Mouse (Mus musculus): ENCODE data around the gene Emsy. TPM values are rescaled to one million over a fixed set of nuclear protein-coding genes. Genes with fewer than 3 reads are reported as not detected.

Gene Emsy
- polyA plus RNA-seq, 1 experiment from 2014 or later, result 33.1 TPM

- 89% methylated on average over 4 of the region's 4 CpGs for WGBS
- no peaks in the 10 kb centered on the region for H3K9me3 ChIP-seq
- no peaks in the 10 kb centered on the region for H3K27me3 ChIP-seq
- no peak overlapping the region for H3K4me3 ChIP-seq
- H3K9ac ChIP-seq, result no peak overlapping the region
- no peak overlapping the region for H3K4me2 ChIP-seq (replicated peaks)
- peaks cover 69% of the 10 kb centered on the region for H3K36me3 ChIP-seq
- no peak for ATAC-seq (ENCODE audit: low FRiP score, low read depth)
- H3K27ac ChIP-seq, result no peak overlapping the region
- no peaks in the 10 kb centered on the region for H3K4me1 ChIP-seq
These were observed 61.9 kb downstream of the Emsy start for GRCm38 (mm10) chr7:98594731-98595130.

- no peak overlapping the region for H3K27ac ChIP-seq
- no peaks in the 10 kb centered on the region for H3K4me1 ChIP-seq
- 87% methylated on average over 6 of the region's 6 CpGs for WGBS
- H3K4me2 ChIP-seq (replicated peaks), result no peak overlapping the region
- no peak overlapping the region for H3K9ac ChIP-seq
- ATAC-seq (ENCODE audit: low FRiP score, low read depth), result no peak
- H3K4me3 ChIP-seq, result no peak overlapping the region
- H3K36me3 ChIP-seq, result peaks cover 69% of the 10 kb centered on the region
- no peaks in the 10 kb centered on the region for H3K27me3 ChIP-seq
- H3K9me3 ChIP-seq, result no peaks in the 10 kb centered on the region
These were observed 63.3 kb downstream of the Emsy start for GRCm38 (mm10) chr7:98593276-98593675.

- 70% methylated on average over 3 of the region's 3 CpGs for WGBS
- H3K4me1 ChIP-seq, result 0 out of 2 replicates have a peak, but pooled peaks cover 8% of the 10 kb centered on the region
- no peak overlapping the region for H3K4me2 ChIP-seq (replicated peaks)
These were observed 67.6 kb downstream of the Emsy start for GRCm38 (mm10) chr7:98589028-98589427.

GRCm38 (mm10) chr7:98586313-98586712 lies 70.3 kb downstream of the Emsy start:
- Histone ChIP-seq H3K27me3 (no peaks in the 10 kb centered on the region), H3K27ac (no peak overlapping the region), H3K9ac (no peak overlapping the region), H3K4me3 (no peak overlapping the region), H3K4me2 (replicated peaks) (no peak overlapping the region), H3K36me3 (peaks cover 26% of the 10 kb centered on the region), H3K4me1 (0 out of 2 replicates have a peak, but pooled peaks cover 8% of the 10 kb centered on the region), H3K9me3 (no peaks in the 10 kb centered on the region)
- ATAC-seq (ENCODE audit: low FRiP score, low read depth), result no peak
- 69% methylated on average over 3 of the region's 3 CpGs for WGBS

More at GRCm38 (mm10) chr7:98589028-98589427, 67.6 kb downstream of the Emsy start:
- Histone ChIP-seq H3K9ac (no peak overlapping the region), H3K27ac (no peak overlapping the region), H3K36me3 (peaks cover 40% of the 10 kb centered on the region), H3K27me3 (no peaks in the 10 kb centered on the region), H3K9me3 (no peaks in the 10 kb centered on the region), H3K4me3 (no peak overlapping the region)
- no peak for ATAC-seq (ENCODE audit: low FRiP score, low read depth)

GRCm38 (mm10) chr7:98584555-98584954 lies 72.0 kb downstream of the Emsy start:
- Histone ChIP-seq H3K36me3 (peaks cover 14% of the 10 kb centered on the region), H3K4me3 (no peak overlapping the region), H3K9ac (no peak overlapping the region), H3K27me3 (no peaks in the 10 kb centered on the region), H3K27ac (no peak overlapping the region), H3K4me1 (0 out of 2 replicates have a peak, but pooled peaks cover 8% of the 10 kb centered on the region), H3K4me2 (replicated peaks) (no peak overlapping the region), H3K9me3 (no peaks in the 10 kb centered on the region)
- 59% methylated on average over 3 of the region's 3 CpGs for WGBS
- no peak for ATAC-seq (ENCODE audit: low FRiP score, low read depth)

GRCm38 (mm10) chr7:98581266-98581665 lies 75.3 kb downstream of the Emsy start:
- Histone ChIP-seq H3K4me3 (no peak overlapping the region), H3K4me2 (replicated peaks) (no peak overlapping the region), H3K27me3 (no peaks in the 10 kb centered on the region), H3K9ac (no peak overlapping the region), H3K36me3 (no peaks in the 10 kb centered on the region), H3K4me1 (0 out of 2 replicates have a peak, but pooled peaks cover 8% of the 10 kb centered on the region), H3K27ac (no peak overlapping the region), H3K9me3 (no peaks in the 10 kb centered on the region)
- no peak for ATAC-seq (ENCODE audit: low FRiP score, low read depth)
- 74% methylated on average over 4 of the region's 4 CpGs for WGBS

GRCm38 (mm10) chr7:98580441-98580840 lies 76.1 kb downstream of the Emsy start:
- Histone ChIP-seq H3K9ac (no peak overlapping the region), H3K27me3 (no peaks in the 10 kb centered on the region), H3K4me3 (no peak overlapping the region), H3K4me1 (0 out of 2 replicates have a peak, but pooled peaks cover 8% of the 10 kb centered on the region), H3K36me3 (no peaks in the 10 kb centered on the region), H3K27ac (no peak overlapping the region), H3K4me2 (replicated peaks) (no peak overlapping the region), H3K9me3 (no peaks in the 10 kb centered on the region)
- ATAC-seq (ENCODE audit: low FRiP score, low read depth), result no peak
- 64% methylated on average over 7 of the region's 7 CpGs for WGBS

GRCm38 (mm10) chr7:98579731-98580130 lies 76.9 kb downstream of the Emsy start:
- Histone ChIP-seq H3K4me3 (no peak overlapping the region), H3K27me3 (no peaks in the 10 kb centered on the region), H3K9ac (no peak overlapping the region), H3K36me3 (no peaks in the 10 kb centered on the region), H3K4me1 (0 out of 2 replicates have a peak, but pooled peaks cover 5% of the 10 kb centered on the region), H3K9me3 (no peaks in the 10 kb centered on the region), H3K27ac (no peak overlapping the region), H3K4me2 (replicated peaks) (no peak overlapping the region)
- 78% methylated on average over 6 of the region's 6 CpGs for WGBS
- ATAC-seq (ENCODE audit: low FRiP score, low read depth), result no peak

GRCm38 (mm10) chr7:98577461-98577860 lies 79.1 kb downstream of the Emsy start:
- H3K9ac ChIP-seq, result no peak overlapping the region
- no peaks in the 10 kb centered on the region for H3K27me3 ChIP-seq
- H3K27ac ChIP-seq, result no peak overlapping the region
- no peaks in the 10 kb centered on the region for H3K9me3 ChIP-seq
- no peaks in the 10 kb centered on the region for H3K36me3 ChIP-seq
- no peak overlapping the region for H3K4me2 ChIP-seq (replicated peaks)
- no peak overlapping the region for H3K4me3 ChIP-seq
- H3K4me1 ChIP-seq, result no peaks in the 10 kb centered on the region; the same call in 1 of the 2 replicates
- 93% methylated on average over 1 of the region's 1 CpGs for WGBS
- no peak for ATAC-seq (ENCODE audit: low FRiP score, low read depth)

- H3K36me3 ChIP-seq, result no peaks in the 10 kb centered on the region
- no peak overlapping the region for H3K4me2 ChIP-seq (replicated peaks)
- H3K9me3 ChIP-seq, result no peaks in the 10 kb centered on the region
- ATAC-seq (ENCODE audit: low FRiP score, low read depth), result no peak
- no peak overlapping the region for H3K27ac ChIP-seq
- no peaks in the 10 kb centered on the region for H3K27me3 ChIP-seq
- WGBS, result 95% methylated on average over 3 of the region's 3 CpGs
- H3K4me1 ChIP-seq, result peaks cover 3% of the 10 kb centered on the region; the same call in 1 of the 2 replicates
- no peak overlapping the region for H3K4me3 ChIP-seq
- H3K9ac ChIP-seq, result no peak overlapping the region
These were observed 80.8 kb downstream of the Emsy start for GRCm38 (mm10) chr7:98575651-98576239.

- no peak overlapping the region for H3K9ac ChIP-seq
- H3K4me1 ChIP-seq, result peaks cover 3% of the 10 kb centered on the region; the same call in 1 of the 2 replicates
- H3K27ac ChIP-seq, result no peak overlapping the region
- H3K4me2 ChIP-seq (replicated peaks), result no peak overlapping the region
- WGBS, result 71% methylated on average over 2 of the region's 2 CpGs
- H3K4me3 ChIP-seq, result no peak overlapping the region
- H3K27me3 ChIP-seq, result no peaks in the 10 kb centered on the region
- no peaks in the 10 kb centered on the region for H3K36me3 ChIP-seq
- H3K9me3 ChIP-seq, result no peaks in the 10 kb centered on the region
- ATAC-seq (ENCODE audit: low FRiP score, low read depth), result no peak
These were observed 81.8 kb downstream of the Emsy start for GRCm38 (mm10) chr7:98574771-98575191.

GRCm38 (mm10) chr7:98574271-98574670 lies 82.3 kb downstream of the Emsy start:
- Histone ChIP-seq H3K9ac (no peak overlapping the region), H3K9me3 (no peaks in the 10 kb centered on the region), H3K36me3 (no peaks in the 10 kb centered on the region), H3K27me3 (no peaks in the 10 kb centered on the region), H3K4me2 (replicated peaks) (no peak overlapping the region), H3K27ac (no peak overlapping the region), H3K4me3 (no peak overlapping the region), H3K4me1 (peaks cover 3% of the 10 kb centered on the region; the same call in 1 of the 2 replicates)
- WGBS, result 90% methylated on average over 7 of the region's 7 CpGs
- no peak for ATAC-seq (ENCODE audit: low FRiP score, low read depth)
